Comparison of ENCODE assay signal across 9 mouse cellular contexts in genomic region chr2:94290483-94290882, GRCm38 (mm10).
A peak's percentile ranks its signal among the peaks of the same experiment; 100 is the strongest.
DNase-seq lines count a peak whose midpoint lies in the region; ATAC-seq and TF ChIP-seq lines count a peak whose summit lies in the region.
"Had no signal": no experiment of that assay in that cellular context is flagged by ENCODE, and none has a peak within 500 bp of the region (broad histone marks: within the 10 kb centered on the region; RNA-seq: fewer than 3 reads in every experiment).

No protein-coding gene starts in this region.

- no peak overlapping the region for H3K4me3 ChIP-seq in limb, embryonic 14.5 days (replicated peaks; ENCODE audit: low read length)
- no peak overlapping the region for H3K4me3 ChIP-seq in neural tube, embryonic 11.5 days (ENCODE audit: low read depth, low read length)
- H3K4me3 ChIP-seq: embryonic facial prominence, embryonic 12.5 days had no signal

- H3K27me3 ChIP-seq in limb, embryonic 14.5 days (ENCODE audit: control insufficient read depth, insufficient read depth, low read length) = no peaks in the 10 kb centered on the region
- no peaks in the 10 kb centered on the region for H3K27me3 ChIP-seq in neural tube, embryonic 11.5 days (ENCODE audit: control insufficient read depth, insufficient read depth, low read length)
- H3K27me3 ChIP-seq: embryonic facial prominence, embryonic 12.5 days had no signal

- DNase-seq in B cell, adult 2 months = peak; percentile 58 to 61
- peak; percentile 86 for DNase-seq in adrenal gland, postnatal 14 days
- peak; percentile 67 for DNase-seq in embryo, embryonic 9.5 days (ENCODE audit: extremely low spot score)
- peak; percentile 42 for DNase-seq in heart, adult 8-10 months (ENCODE audit: low spot score)
- DNase-seq in kidney, adult 9 months = peak; percentile 68
- DNase-seq in limb, embryonic 14.5 days (ENCODE audit: low spot score) = peak; percentile 40
- peak; percentile 80 for DNase-seq in neural tube, embryonic 11.5 days (ENCODE audit: low spot score)
- peak; percentile 78 for DNase-seq in testis, postnatal 10 days (ENCODE audit: low spot score)

- no peaks in the 10 kb centered on the region for H3K36me3 ChIP-seq in limb, embryonic 14.5 days (ENCODE audit: control insufficient read depth, insufficient read depth, low read length)
- H3K36me3 ChIP-seq in neural tube, embryonic 11.5 days (ENCODE audit: control insufficient read depth, insufficient read depth, low read length) = no peaks in the 10 kb centered on the region
- H3K36me3 ChIP-seq: embryonic facial prominence, embryonic 12.5 days had no signal

- H3K4me1 ChIP-seq in limb, embryonic 14.5 days (ENCODE audit: control insufficient read depth, insufficient read depth, low read length) = 0 out of 2 replicates have a peak, but pooled peaks cover 4% of the 10 kb centered on the region
- peaks cover 16% of the 10 kb centered on the region; the same call in 1 of the 2 replicates for H3K4me1 ChIP-seq in neural tube, embryonic 11.5 days (ENCODE audit: control insufficient read depth, insufficient read depth, low read length)

- no peak overlapping the region for H3K4me2 ChIP-seq in limb, embryonic 14.5 days (replicated peaks; ENCODE audit: low read depth, low read length, severe bottlenecking)
- H3K4me2 ChIP-seq in neural tube, embryonic 11.5 days (ENCODE audit: low read depth) = no peak overlapping the region
- H3K4me2 ChIP-seq: embryonic facial prominence, embryonic 12.5 days had no signal

- TF ChIP-seq POLR2A in limb, embryonic 14.5 days (IDR thresholded peaks at IDR 0.05; ENCODE audit: borderline replicate concordance, extremely low read depth, insufficient read depth, insufficient read length) = no peak

- peak; percentile 44; the same call in 1 of the 2 replicates for ATAC-seq in limb, embryonic 14.5 days (ENCODE audit: low FRiP score, low read depth)
- peak; percentile 54; the same call in 1 of the 2 replicates for ATAC-seq in neural tube, embryonic 11.5 days (ENCODE audit: insufficient read depth, low FRiP score, low TSS enrichment)

- H3K9me3 ChIP-seq in limb, embryonic 14.5 days (ENCODE audit: control insufficient read depth, low read length) = no peaks in the 10 kb centered on the region
- no peaks in the 10 kb centered on the region for H3K9me3 ChIP-seq in neural tube, embryonic 11.5 days (ENCODE audit: control insufficient read depth, low read length)
- H3K9me3 ChIP-seq: embryonic facial prominence, embryonic 12.5 days had no signal

- H3K9ac ChIP-seq in limb, embryonic 14.5 days (ENCODE audit: low read depth, low read length, severe bottlenecking) = no peak overlapping the region
- H3K9ac ChIP-seq in neural tube, embryonic 11.5 days (ENCODE audit: low read length) = no peak overlapping the region
- H3K9ac ChIP-seq: embryonic facial prominence, embryonic 12.5 days had no signal

- no peak overlapping the region for H3K27ac ChIP-seq in limb, embryonic 14.5 days (replicated peaks; ENCODE audit: low read depth, low read length)
- H3K27ac ChIP-seq in neural tube, embryonic 11.5 days (ENCODE audit: low read depth, low read length) = no peak overlapping the region
- H3K27ac ChIP-seq: embryonic facial prominence, embryonic 12.5 days had no signal

- WGBS in limb, embryonic 14.5 days = 2% methylated on average over 5 of the region's 5 CpGs
- WGBS in neural tube, embryonic 11.5 days = 7% methylated on average over 5 of the region's 5 CpGs
